Mouse (Mus musculus): ENCODE results near the gene Git1.

DNA sequence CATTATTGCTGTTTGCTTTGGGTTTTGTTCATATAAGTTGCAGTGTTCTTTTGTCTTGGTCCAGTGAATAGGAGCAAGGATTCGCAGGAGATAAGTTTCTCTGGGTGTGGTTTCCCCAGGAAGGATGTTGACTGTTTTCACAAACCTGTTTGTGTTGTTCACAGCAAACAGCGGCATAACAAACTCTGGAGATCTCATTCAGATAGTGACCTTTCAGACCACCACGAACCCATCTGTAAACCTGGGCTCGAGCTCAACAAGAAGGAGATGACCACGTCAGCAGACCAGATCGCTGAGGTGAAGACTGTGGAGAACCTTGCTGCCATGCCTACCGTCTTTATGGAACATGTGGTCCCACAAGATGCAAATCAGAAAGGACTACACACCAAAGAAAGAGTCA is 44.1 kb upstream of the Git1 start:
- TF ChIP-seq CTCF (IDR thresholded peaks at IDR 0.05; ENCODE audit: control insufficient read depth, insufficient read depth, insufficient replicate concordance, low read depth, low read length) = no peak
- no peak for TF ChIP-seq POLR2A (IDR thresholded peaks at IDR 0.05; ENCODE audit: control insufficient read depth, low read depth, low read length)
